Mouse (Mus musculus) embryonic fibroblast, embryonic 13.5 days (primary cell): ENCODE measurements at regions not wholly inside any gene's neighbourhood (a gene's known extent, or its start where the extent isn't known, plus 50 kb on each side); places are given as distances from the start of the nearest gene placed in this dataset.

ENCODE experiments used
- CTCF ChIP-seq: IDR thresholded peaks from 2 replicates; pipeline ENCODE4 v1.5.1; 2011; ENCODE audit warnings: mild to moderate bottlenecking, control low read depth, low read length, moderate library complexity, borderline replicate concordance; ENCODE audit not compliant: insufficient read depth
- POLR2A ChIP-seq: IDR thresholded peaks from 2 replicates; pipeline ENCODE4 v1.6.1; 2011; ENCODE audit warnings: low read depth, mild to moderate bottlenecking, control low read depth, low read length, moderate library complexity

GRCm38 (mm10) chr16:95775361-95775760, 73.5 kb downstream of the Ets2 start:
- TF ChIP-seq POLR2A: no peak
- TF ChIP-seq CTCF: no peak
